Mouse (Mus musculus) forebrain, postnatal 0 days (tissue): ENCODE measurements around the gene Cpeb3. TPM values are rescaled to one million over a fixed set of nuclear protein-coding genes. Genes with fewer than 3 reads are reported as not detected.
A peak's percentile ranks its signal among the peaks of the same experiment; 100 is the strongest.

Source experiments
- ATAC-seq: fragments of 200-750 bp; cut with Nextera tagmentation; 2 replicates; pipeline ENCODE4 v1.8.0; 2017; ENCODE audit warnings: mild to moderate bottlenecking, moderate library complexity
- DNase-seq: peaks from one replicate; pipeline ENCODE4 v3.0.0-alpha.2; 2015
- H3K27ac ChIP-seq: fragments of 300-500 bp; sonication (generic); 2 replicates; pipeline ENCODE4 v1.5.1; 2014; ENCODE audit warnings: low read depth, mild to moderate bottlenecking, antibody characterized with exemption, low read length, moderate library complexity, mixed read lengths
- H3K27me3 ChIP-seq: fragments of 300-500 bp; sonication (generic); 2 replicates; pipeline ENCODE4 v1.6.1; 2014; ENCODE audit warnings: mild to moderate bottlenecking, low read length, mixed read lengths; ENCODE audit not compliant: insufficient read depth
- H3K36me3 ChIP-seq: fragments of 300-500 bp; sonication (generic); 2 replicates; pipeline ENCODE4 v1.6.1; 2014; ENCODE audit warnings: mild to moderate bottlenecking, moderate library complexity; ENCODE audit not compliant: insufficient read depth
- H3K4me1 ChIP-seq: fragments of 300-500 bp; sonication (generic); 2 replicates; pipeline ENCODE4 v1.6.1; 2014; ENCODE audit warnings: antibody characterized with exemption; ENCODE audit not compliant: insufficient read depth
- H3K4me2 ChIP-seq: fragments of 300-500 bp; sonication (generic); 2 replicates; pipeline ENCODE4 v1.6.1; 2014; ENCODE audit warnings: low read depth, mild to moderate bottlenecking, moderate library complexity
- H3K4me3 ChIP-seq: fragments of 300-500 bp; sonication (generic); 2 replicates; pipeline ENCODE4 v1.5.1; 2014; ENCODE audit warnings: low read depth, low read length, mixed read lengths
- H3K9ac ChIP-seq: fragments of 300-500 bp; sonication (generic); 2 replicates; pipeline ENCODE4 v1.6.1; 2014; ENCODE audit warnings: mild to moderate bottlenecking
- H3K9me3 ChIP-seq: fragments of 300-500 bp; sonication (generic); 2 replicates; pipeline ENCODE4 v1.6.1; 2016; ENCODE audit warnings: low read length
- CTCF ChIP-seq: sonication (generic); IDR thresholded peaks from 2 replicates; pipeline ENCODE4 v1.5.1; 2016; ENCODE audit warnings: antibody characterized with exemption, control low read depth, low read depth
- WGBS: fragments of 180-500 bp; shearing (Covaris S2); extraction: QIAGEN DNeasy Blood & Tissue Kit; methylation state at CpG from one replicate; pipeline ENCODE4 v1.1.7; 2014; 5-methylcytosine and 5-hydroxymethylcytosine counted together
- polyA plus RNA-seq: library from polyadenylated mRNA; unstranded; fragments of >200 nt; fragmentation: Nextera tagmentation; extraction: Ambion mirVana; gene quantifications from 2 replicates; pipeline ENCODE4 v1.2.1, GENCODE M21; 2015
- total RNA-seq: library from RNA; depleted of rRNA; stranded (reverse); fragments of >200 nt; gene quantifications from 2 replicates; pipeline ENCODE4 v1.2.3, GENCODE M21; 2014

Gene Cpeb3
- total and polyA plus RNA-seq, 2 experiments from 2014 or later, result 7.9 to 12.9 TPM

DNA sequence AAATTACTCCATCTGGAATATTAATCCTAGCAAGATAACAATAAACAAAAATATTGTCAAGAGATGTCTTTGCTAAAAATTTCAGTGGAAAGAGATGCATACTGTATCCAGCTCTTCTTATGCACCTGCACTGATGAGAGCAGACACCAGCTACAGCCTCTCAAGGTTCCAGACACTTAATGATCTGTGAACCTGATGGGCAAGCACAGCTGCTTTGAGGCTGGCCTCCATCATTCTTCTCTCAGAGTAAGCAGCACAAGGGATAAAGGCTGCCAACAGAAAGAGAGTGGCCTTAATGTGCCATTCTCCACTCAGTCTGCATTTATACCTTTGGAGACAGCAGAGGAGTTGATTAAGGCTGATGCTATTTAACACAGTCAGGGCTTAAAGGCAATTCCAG lies 167.5 kb downstream of the Cpeb3 start:
- Histone ChIP-seq H3K36me3 (peaks cover 11% of the 10 kb centered on the region; the same call in 1 of the 2 replicates), H3K9me3 (no peaks in the 10 kb centered on the region), H3K27me3 (no peaks in the 10 kb centered on the region), H3K4me1 (no peaks in the 10 kb centered on the region), H3K27ac (no peak overlapping the region), H3K4me2 (no peak overlapping the region), H3K4me3 (no peak overlapping the region), H3K9ac (no peak overlapping the region)
- ATAC-seq, result no peak
- DNase-seq, result no peak
- no peak for TF ChIP-seq CTCF

DNA sequence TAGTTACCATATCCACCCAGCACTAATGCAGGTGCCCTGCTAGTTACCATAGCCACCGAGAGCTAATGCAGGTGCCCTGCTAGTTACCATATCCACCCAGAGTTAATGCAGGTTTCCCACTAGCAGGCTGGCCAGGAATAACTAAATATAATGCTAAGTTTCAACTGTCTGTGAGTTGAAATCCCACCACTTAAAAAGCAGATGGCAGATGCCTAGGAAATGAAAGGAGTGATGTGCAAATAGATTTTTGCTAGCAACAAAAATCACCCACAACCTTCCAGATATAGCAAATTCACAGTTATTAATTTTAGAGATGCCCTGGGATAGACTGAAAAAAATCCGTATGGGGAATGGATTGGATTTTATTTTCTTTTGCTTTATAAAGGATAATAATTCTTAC lies 176.0 kb downstream of the Cpeb3 start:
- no peak for TF ChIP-seq CTCF
- ATAC-seq (no peak), DNase-seq (no peak)
- Histone ChIP-seq H3K9me3 (no peaks in the 10 kb centered on the region), H3K4me3 (no peak overlapping the region), H3K27me3 (no peaks in the 10 kb centered on the region), H3K27ac (no peak overlapping the region), H3K4me1 (no peaks in the 10 kb centered on the region), H3K36me3 (no peaks in the 10 kb centered on the region), H3K9ac (no peak overlapping the region), H3K4me2 (no peak overlapping the region)
- 86% methylated on average over 2 of the region's 2 CpGs for WGBS

DNA sequence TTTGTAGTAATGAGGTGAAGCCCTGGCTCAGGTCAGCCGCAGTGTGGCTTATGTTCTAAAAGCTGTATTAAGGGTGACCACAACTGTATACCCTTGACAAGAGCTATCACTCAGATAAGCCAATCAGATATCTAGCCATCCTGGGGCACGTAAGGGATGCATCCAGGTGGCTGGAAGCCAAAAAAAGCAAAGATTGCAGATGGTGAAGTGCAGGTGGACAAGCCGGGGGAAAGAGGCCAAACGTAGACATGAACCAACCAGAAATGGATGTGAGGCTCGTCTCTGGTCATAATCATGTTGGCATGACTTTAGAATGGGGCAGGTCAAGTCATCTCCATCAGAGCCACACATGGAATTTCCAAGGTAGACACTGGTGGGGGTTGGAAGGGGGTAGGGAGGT lies 177.0 kb downstream of the Cpeb3 start:
- DNase-seq (no peak), ATAC-seq (no peak)
- no peaks in the 10 kb centered on the region for H3K27me3 ChIP-seq
- no peak overlapping the region for H3K9ac ChIP-seq
- 89% methylated on average over 5 of the region's 5 CpGs for WGBS
- no peak overlapping the region for H3K4me2 ChIP-seq
- no peaks in the 10 kb centered on the region for H3K9me3 ChIP-seq
- no peak for TF ChIP-seq CTCF
- no peak overlapping the region for H3K27ac ChIP-seq
- no peaks in the 10 kb centered on the region for H3K4me1 ChIP-seq
- no peak overlapping the region for H3K4me3 ChIP-seq
- no peaks in the 10 kb centered on the region for H3K36me3 ChIP-seq

DNA sequence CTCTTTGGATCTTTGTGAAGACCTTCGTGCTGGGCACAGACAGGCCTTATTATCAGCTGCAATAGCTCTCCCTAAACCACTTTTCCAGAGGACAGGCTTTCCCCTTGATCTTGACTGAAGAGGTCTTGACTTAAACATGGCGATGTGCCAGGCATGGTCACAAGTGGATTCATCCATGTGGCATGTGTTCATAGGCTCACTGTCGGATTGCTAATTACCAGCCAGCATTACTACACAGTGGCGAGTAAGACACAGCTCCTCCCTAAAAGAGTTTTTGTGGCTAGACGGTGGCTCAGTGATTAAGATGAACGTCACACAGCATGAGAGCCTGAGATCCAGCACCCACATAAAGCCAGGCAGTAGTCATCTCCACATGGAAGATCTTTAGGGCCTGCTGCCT lies 178.6 kb downstream of the Cpeb3 start:
- H3K4me1 ChIP-seq, result no peaks in the 10 kb centered on the region
- 0 out of 2 replicates have a peak, but pooled peaks cover 4% of the 10 kb centered on the region for H3K36me3 ChIP-seq
- no peaks in the 10 kb centered on the region for H3K9me3 ChIP-seq
- no peak overlapping the region for H3K4me3 ChIP-seq
- WGBS, result 50% methylated on average over 6 of the region's 6 CpGs
- H3K4me2 ChIP-seq, result no peak overlapping the region
- no peak overlapping the region for H3K27ac ChIP-seq
- H3K9ac ChIP-seq, result no peak overlapping the region
- TF ChIP-seq CTCF, result no peak
- no peaks in the 10 kb centered on the region for H3K27me3 ChIP-seq
- DNase-seq (no peak), ATAC-seq (no peak)

DNA sequence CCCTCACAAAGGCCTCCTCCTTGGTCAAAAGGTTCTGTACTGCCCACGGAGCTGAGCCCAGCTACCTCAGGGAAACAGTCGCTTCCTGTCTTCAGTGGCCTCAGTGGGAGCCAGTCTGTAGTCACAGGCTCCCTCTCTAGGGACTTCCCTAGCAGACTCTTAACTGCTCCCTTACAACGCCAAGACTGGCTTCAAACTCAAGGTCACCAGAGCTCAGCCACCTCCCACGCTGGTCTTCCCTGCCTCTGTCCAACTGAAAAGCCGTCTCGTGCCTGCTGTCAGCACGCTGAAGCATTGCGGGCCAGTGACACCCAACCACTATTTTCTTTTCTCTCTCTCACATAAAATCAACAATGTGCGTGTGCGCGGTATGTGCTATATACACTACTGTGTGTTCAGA lies 182.0 kb downstream of the Cpeb3 start:
- H3K9me3 ChIP-seq, result no peaks in the 10 kb centered on the region
- 0 out of 2 replicates have a peak, but pooled peaks cover 6% of the 10 kb centered on the region for H3K36me3 ChIP-seq
- no peak overlapping the region for H3K27ac ChIP-seq
- H3K9ac ChIP-seq, result no peak overlapping the region
- no peaks in the 10 kb centered on the region for H3K4me1 ChIP-seq
- no peaks in the 10 kb centered on the region for H3K27me3 ChIP-seq
- no peak for ATAC-seq
- no peak for DNase-seq
- WGBS, result 86% methylated on average over 11 of the region's 11 CpGs
- TF ChIP-seq CTCF, result no peak
- H3K4me2 ChIP-seq, result no peak overlapping the region
- H3K4me3 ChIP-seq, result no peak overlapping the region

DNA sequence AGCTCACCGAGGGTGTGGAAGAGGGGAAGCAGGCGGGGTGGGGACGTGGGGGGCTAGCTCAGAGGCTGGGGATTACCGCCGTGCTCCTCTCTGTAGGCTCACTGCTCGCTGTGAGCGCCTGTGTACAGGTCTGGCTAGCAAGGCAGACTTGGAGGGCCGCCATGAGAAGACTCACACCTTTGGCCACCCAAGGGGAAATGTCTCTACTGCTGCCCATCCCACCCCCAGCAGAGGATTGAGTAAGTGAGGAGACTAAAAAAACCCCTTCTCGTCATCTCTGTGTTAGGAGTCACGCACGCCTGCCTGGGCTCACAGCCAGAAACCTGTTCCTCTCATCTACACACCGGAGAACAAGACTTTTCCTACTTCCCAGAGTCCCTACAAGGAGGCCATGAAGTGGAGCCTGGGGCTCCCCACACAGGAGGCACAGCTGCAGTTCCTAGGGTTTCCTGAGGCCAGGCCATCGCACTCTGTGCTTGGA lies 182.5 kb downstream of the Cpeb3 start:
- no peak for TF ChIP-seq CTCF
- no peak for DNase-seq
- ATAC-seq, result 0 out of 2 replicates have a peak, but pooled peaks have one; percentile 18
- whole genome bisulfite sequencing, result 66% methylated on average over 13 of the region's 13 CpGs
- H3K9me3 ChIP-seq, result no peaks in the 10 kb centered on the region
- no peak overlapping the region for H3K9ac ChIP-seq
- no peak overlapping the region for H3K27ac ChIP-seq
- no peak overlapping the region for H3K4me3 ChIP-seq
- no peaks in the 10 kb centered on the region for H3K27me3 ChIP-seq
- H3K4me2 ChIP-seq, result no peak overlapping the region
- 0 out of 2 replicates have a peak, but pooled peaks cover 6% of the 10 kb centered on the region for H3K36me3 ChIP-seq
- H3K4me1 ChIP-seq, result no peaks in the 10 kb centered on the region

DNA sequence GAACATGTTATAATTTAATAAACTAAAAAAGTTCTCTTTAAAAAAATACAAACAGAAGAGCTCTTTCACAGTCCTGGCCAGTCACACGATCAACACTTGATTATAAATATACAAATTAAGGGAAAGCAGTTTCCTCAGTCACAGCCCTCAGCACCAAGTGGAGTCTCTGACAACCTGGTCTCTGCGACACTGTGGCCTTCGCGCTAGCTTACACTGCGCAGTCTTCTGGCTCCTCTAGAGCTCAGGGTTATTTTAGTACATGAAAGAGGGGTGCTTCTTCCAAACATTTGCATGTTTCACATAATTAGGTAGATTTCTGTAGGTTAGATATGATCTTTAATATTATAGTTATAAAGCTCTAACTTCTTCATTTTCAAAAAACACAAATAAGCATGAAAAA lies 186.3 kb downstream of the Cpeb3 start:
- Histone ChIP-seq H3K27ac (no peak overlapping the region), H3K4me3 (no peak overlapping the region), H3K9me3 (no peaks in the 10 kb centered on the region), H3K27me3 (no peaks in the 10 kb centered on the region), H3K4me2 (no peak overlapping the region), H3K9ac (no peak overlapping the region), H3K36me3 (0 out of 2 replicates have a peak, but pooled peaks cover 6% of the 10 kb centered on the region), H3K4me1 (no peaks in the 10 kb centered on the region)
- TF ChIP-seq CTCF, result no peak
- WGBS, result 87% methylated on average over 5 of the region's 5 CpGs
- no peak for DNase-seq
- no peak for ATAC-seq
